Mouse (Mus musculus): Measurements from ENCODE around the gene Gaa. TPM values are rescaled to one million over a fixed set of nuclear protein-coding genes. Genes with fewer than 3 reads are reported as not detected.

The Gaa gene
- total RNA-seq, 2 experiments from 2014 or later, result 142 to 157 TPM

Other genes with a start within 250 kb of the Gaa start
- 1 to 10 TPM; 2.4 to 3.4 TPM for gene Cbx2, start 244.9 kb upstream of the Gaa start, total RNA-seq (2021)
- 10 to 100 TPM; 12.9 to 15.4 TPM for gene Cbx8, start 226.9 kb upstream of the Gaa start, total RNA-seq (2021)
- 10 to 100 TPM; 63.2 to 74.0 TPM for gene Cbx4, start 181.7 kb upstream of the Gaa start, total RNA-seq (2021)
- 10 to 100 TPM; 51.3 to 56.4 TPM for gene Tbc1d16, start 39.4 kb upstream of the Gaa start, total RNA-seq (2021)
- gene Ccdc40, start 39.3 kb upstream of the Gaa start, total RNA-seq (2021), result 1 to 10 TPM; 1.1 to 1.8 TPM
- gene Eif4a3, start 32.2 kb downstream of the Gaa start, total RNA-seq (2021), result 10 to 100 TPM; 84.6 to 92.1 TPM
- under 1 TPM; 0.31 to 0.42 TPM for gene Card14, start 39.9 kb downstream of the Gaa start, total RNA-seq (2021)
- 1 to 10 TPM; 3.5 to 4.3 TPM for gene Sgsh, start 87.6 kb downstream of the Gaa start, total RNA-seq (2021)
- 1 to 10 TPM; 3.5 to 5.4 TPM for gene Slc26a11, start 87.7 kb downstream of the Gaa start, total RNA-seq (2021)
- 1 to 10 TPM; 2.8 TPM for gene Rnf213, start 125.2 kb downstream of the Gaa start, total RNA-seq (2021)
- gene Endov, start 223.5 kb downstream of the Gaa start, total RNA-seq (2021), result 10 to 100 TPM; 23.9 to 27.1 TPM